Mouse (Mus musculus) kidney, postnatal 4 days (tissue): Measurements from ENCODE around the gene Klf7.

Source experiments
- DNase-seq, 2 experiments: peaks; one replicate each; pipeline ENCODE4 v3.0.0; 2021; ENCODE audit warnings: mixed read lengths in 2 of 2

The Klf7 gene

DNA sequence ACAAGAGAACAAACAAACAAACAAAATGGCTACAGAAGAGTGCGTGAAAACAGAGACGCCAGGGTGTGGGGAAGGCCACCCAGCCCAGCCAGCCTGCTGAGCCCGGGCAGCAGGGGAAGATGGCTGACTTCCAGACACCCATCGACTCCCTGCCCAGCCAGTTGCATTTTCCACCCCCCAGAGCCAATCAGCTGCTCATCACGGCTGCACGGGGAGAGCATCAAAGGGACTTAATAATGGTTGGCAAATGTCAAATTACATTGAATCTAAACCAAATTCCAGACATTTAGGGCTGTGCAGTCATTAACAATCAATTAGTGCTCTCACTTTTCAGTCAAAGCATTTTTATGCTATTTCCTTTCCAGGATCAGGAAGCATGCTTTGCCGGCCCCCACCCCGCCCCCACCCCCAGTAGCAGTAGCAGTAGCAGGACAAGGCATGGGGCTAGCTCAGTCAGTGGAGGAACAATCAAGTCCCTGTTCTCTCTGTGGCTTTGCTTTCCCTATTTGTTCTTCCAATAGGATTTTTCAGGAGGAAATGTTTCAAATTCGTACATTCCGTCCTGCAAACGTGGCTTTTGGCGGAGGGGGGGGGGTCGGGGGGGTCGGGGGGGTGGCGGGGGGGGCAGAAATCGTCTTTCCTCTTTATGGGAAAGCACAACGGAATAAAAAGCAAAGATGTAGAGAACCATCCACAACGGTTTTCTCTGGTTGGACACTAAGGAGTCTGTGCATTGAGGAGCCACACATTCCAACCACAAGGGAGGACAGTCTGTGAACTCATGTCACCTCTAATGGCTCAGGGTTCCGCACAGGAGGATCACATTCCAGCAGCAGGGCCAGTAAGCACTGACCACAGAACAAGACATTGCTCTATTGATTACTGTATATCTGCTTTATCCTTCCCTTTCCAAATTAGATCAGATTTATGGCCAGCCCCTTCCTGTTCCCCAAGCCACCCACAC, 101.1 kb downstream of the Klf7 start:
- DNase-seq: peak in 1 of 2 experiments; percentile 50

DNA sequence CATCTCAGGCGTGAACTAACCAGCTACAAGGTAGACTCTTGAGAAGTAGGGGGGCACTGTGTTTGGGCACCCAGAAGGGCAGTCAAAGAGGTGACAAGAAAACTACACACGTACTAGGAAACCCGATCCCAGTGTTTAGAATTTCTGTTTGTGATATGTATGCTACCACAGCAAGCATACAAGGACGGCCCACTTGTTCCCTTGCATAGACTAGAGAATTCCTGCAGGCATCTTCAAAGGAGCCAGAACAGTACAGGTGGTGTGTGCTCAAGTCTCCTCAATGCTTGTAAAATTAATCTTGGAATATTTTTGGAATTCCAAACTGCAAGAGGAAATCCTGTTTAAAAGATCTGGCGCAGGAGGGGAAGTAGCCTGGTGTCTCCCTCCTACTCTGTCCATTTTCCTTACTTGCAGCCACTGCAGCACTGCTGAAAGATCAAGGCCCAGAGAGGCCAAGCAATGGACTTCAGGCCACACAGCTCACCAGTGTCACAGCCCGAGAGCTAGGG, 102.9 kb downstream of the Klf7 start:
- DNase-seq: no peak

DNA sequence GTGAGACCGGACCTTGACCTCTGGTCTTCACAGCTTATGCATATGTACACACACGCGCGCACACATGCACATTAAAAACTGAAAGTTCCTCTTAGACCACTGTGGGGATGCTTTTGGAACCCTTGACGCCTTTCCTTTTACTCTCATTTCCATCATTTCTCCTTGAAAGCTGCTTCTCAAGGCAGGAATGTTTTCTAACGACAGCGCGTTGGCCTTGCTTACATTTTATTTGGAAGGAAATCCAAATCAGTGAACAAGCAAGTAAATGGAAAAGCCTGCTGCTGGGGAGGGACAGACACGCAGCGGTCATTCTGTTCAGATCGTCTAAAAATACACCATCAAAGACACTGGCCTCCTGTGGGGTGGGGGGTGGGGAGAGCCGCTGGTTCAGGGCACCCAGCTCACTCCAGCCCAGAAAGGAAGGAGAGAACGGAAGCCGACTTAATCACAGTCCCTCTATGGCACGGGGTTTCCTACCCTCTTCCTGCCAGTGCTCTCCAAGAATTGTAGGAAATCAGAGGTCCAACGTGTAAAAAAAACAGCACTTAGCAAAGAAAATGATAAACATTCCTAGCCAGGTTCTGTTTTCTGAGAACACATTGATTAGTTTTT, 103.5 kb downstream of the Klf7 start:
- peak in 1 of 2 experiments; percentile 33 for DNase-seq

DNA sequence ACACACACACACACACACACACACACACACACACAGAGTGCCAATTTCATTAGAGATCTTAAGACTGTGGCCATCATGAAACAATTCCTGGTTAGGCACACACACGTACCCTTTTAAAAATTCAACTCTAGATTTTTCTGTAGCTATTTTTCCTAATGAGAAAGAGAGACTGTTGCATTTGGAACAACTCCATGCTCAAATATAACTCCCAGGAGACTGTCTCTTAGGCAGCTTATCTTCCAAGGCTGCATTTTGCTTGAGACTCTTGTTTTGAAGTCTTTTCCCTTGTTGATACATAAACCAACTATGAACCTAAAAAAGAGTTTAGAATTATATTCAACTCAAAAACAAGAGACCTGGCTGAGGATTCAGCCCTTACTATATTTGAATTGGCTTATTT, 108.0 kb downstream of the Klf7 start:
- DNase-seq: no peak

DNA sequence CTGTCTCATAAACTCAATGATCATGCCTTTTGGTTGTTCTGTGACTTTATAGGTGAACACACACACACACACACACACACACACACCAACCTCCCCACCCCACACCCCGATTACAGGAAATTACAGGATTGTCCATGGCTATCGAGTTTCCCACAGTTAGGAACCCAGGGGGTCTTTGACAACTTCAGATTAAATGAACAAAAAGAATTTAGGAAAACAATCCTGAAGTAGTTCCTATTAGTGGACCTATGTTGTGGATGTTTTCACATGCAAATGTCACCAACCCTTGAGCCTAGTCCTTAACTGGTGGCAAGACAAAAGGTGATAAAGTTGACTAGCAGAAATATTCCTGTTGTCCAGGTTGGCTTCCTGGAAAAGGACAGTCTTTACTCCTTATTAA, 113.1 kb downstream of the Klf7 start:
- DNase-seq: no peak

DNA sequence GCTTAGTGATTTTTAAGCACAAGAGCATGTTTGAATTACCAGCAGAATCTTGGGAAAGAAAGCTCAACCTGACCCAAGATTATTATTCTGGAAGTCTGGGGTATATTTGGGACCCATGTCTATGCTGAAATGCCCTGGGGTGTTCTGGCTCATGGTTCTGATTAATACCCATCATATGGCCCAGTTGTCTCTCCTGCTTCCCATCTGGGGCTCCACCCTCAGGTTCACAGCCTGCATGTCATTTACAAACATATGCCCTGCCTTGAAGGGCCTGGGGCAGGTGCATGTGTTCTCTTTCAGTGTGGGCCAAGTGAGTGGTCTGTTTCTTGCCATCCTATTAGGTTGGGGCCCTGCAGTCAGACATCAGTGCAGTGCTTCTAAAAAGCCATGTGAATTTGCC, 114.1 kb downstream of the Klf7 start:
- no peak for DNase-seq

DNA sequence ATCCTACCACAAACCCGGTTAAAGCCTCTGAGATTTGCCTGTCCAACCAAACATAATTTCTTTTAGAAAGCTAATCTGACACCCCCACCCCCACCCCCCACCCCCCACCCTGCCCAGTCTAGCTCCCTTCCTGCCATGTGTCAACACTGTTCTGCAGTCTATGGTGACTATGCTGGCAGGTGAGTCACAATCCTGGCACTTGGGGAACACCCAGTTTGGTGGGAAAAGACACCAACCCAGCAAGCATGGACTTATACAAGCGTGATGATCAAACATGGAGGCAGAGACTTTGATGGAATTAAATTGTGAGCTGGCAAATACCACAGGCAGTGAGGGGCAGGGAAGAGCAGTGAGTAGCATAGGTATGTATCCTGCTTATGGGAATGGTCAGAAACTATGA, 116.9 kb downstream of the Klf7 start:
- DNase-seq: no peak

DNA sequence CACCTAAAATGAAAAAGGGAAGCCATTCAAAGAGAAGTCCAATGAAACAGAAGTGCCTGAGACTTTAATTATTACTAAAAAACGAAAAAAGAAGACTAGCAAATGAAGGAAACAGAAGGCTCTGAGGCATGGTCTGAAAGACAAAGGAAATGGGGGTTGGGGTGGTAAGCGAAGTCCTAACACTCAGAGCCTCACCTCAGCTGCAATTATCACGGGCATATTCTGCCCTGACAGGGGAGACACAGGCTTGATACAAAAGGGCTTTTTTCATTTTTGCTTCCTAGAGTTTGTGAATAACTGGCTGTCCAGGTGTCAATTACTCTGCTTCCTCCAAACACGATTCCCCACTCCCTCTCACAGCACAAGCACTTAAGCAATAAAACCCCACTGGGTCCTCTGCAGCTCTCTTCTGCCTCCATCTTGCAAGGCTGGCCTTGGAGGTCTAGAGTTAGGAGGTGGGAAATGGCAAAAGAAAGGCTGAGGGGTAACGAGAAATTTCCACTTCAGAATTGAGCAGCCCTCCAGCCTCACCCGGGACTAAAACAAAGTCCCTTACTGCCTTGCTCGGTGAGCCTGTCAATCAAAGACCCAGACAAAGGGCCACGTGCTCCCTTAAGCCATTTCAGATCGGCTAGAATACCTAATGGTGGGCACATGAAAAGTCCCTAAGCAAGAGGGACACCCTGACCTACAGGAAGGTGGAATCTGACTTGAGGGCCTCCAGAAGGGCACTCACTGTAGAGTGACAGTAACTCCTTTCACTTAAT, 118.4 kb downstream of the Klf7 start:
- DNase-seq: no peak

DNA sequence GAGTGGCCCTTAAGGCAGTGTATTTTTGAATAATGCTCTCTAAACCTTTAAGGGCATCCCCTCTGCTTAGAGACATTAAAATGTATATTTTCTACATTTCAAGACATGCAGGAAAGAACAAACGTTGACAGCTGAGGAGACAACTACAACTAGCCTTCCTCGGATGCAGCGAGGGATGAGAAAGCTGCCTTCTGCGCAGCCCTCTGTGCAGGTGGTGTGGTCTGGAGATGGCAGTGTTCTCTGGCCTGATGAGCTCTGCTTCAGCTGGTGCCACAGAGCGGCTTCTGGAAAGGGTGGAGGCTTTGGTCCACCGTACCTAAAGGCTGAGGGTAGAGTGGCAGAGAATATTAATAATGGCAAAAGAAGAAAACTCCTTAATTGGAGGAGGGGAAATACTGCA, 120.0 kb downstream of the Klf7 start:
- no peak for DNase-seq

DNA sequence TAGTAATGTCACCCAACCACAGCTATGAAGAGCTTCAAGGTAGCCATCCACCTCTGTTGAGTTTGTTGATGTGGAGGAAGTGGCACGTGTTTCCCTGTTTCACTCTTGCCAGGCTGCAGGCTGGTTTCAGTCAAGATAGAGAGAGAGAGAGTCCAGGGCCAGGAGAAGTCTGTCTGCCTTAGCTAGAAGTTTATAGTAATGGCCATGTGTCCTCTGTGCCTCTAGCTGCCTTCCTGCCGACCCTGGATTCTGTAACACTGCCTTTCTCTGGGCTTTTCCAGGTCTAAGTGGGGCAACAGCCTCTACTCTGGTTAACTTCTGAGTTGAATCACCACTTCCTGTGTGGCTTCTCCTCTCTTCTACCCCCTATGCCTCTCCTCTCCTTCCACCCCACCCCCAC, 121.5 kb downstream of the Klf7 start:
- DNase-seq: no peak

DNA sequence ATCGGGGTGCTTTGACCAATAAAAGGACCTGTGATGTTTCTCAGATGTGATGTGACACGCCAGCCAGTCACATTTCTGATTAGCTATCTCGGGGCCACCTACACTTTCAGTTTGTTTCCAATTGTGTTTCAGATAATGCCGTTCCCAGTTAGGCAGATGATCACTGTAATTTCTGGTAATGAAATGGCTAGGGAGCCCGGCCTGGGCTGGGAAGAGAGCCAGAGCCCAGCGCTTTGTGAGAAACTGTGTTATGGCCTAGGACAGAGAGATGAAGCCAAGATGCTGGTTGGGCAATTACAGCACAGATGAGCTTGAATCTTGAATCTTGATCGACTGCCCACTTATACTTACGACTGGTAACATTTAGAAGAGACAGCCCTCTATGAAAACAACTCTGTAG, 122.6 kb downstream of the Klf7 start:
- DNase-seq: no peak

DNA sequence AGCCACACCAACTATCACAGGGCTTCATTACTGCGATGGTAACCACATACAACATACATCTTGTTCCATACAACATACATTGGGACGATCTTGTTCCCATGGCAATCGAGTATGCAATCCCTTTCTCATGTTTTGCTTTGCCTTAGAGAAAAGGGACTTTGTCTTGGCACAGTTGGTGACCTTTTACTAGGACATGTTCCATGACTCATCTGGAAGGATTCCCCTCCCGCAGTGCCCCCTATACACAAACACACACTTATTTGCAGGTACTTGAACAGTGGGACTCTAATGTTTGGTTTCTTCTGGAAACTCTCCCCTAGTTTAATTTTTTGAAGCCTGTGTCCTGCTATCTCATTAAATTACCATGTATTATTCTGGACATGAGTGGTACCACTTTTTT, 123.2 kb downstream of the Klf7 start:
- no peak for DNase-seq

DNA sequence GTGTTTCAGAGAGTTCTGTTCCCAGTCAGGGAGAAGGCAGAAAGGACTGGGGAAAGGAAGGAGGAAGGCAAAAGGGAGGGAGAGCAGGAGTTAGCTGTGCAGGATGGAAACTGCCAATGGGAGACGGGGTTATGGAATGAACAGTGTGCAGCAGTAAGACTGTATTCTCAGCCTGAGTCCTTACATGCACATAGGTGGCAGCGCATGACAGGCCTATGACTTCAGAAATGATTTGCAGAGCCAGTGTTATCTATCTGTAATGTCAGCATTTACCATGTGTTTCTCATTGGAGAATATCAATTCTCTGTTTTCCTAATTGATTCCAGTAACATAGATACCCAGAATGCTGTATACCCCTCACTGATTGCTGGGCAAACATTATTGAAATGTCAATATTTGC, 123.9 kb downstream of the Klf7 start:
- DNase-seq: no peak

DNA sequence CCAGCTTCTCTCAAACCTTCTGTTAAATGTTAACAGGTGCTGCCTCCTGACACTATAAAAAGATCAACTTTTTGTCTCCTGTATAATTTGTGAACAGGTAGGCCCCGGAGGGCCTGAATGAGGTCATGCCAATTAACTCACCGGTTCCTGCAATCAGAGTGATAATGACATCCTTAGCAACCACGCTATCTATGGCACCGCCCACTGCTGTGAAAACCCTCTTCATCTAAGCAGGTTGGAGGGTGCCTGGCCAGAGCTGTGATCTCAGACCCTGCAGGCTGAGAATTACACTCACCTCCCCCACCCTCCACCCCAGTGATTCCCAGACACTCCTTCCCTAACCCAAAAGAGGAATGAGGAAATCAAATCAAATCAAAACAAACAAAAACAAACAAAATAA, 126.3 kb downstream of the Klf7 start:
- peak in 1 of 2 experiments; percentile 12 for DNase-seq

DNA sequence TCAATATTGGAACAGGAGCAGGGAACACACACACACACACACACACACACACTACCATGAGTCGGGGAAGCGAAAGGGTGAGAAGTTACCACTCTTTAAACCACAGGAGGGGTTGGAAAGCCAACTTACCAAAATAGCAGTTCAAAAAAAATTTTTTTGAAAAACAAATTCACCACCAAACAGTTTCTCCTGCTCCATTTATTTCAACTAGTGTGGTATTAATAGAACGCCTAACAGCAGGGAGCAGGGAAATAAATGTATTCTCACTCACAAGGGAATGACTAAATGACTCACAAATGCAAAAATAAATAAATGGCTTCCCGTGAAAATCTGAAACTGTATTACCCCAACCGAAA, 127.0 kb downstream of the Klf7 start:
- no peak for DNase-seq

DNA sequence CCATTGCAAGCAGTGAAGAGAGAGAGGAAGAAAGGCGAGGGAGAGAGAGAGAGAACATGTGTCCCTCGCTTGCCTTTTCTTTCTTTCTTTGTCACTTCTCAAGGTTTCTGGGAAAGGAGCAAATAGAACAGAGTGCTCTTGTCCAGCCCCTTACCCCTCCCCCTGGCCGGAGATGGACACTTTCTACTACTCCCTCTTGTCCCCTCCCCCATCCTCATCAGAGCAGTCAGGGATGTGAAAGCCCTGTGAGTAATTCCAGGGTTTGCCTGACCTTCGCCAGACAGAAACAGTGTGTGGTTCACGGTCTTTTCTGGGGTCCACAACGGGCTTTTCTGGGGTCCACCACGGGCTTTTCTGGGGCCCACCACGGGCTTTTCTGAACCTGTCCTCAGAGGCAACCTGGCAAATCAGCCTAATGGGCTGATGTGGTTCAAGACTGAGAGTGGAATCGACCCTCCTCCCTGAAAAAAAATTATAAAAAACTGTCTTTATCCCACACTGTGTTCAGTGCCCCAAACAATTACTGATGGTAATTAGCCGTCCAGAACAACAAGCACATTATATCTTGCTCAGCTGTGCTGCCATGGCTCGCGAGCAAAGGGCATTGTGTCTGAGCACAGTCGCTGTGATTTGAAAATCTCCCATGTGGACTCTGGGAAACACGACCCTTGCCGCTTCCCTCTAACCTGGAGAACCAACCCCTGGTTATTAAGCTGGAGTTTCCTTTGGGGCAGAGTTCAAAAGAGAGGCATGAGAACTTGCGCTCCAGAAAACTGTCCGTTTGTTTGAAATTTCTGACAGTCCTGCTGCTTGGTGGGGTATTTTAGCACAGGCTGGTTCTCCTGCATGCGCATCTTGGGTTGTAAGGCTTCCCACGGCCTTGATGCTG, 127.6 kb downstream of the Klf7 start:
- DNase-seq: peak; percentile 63 to 78

DNA sequence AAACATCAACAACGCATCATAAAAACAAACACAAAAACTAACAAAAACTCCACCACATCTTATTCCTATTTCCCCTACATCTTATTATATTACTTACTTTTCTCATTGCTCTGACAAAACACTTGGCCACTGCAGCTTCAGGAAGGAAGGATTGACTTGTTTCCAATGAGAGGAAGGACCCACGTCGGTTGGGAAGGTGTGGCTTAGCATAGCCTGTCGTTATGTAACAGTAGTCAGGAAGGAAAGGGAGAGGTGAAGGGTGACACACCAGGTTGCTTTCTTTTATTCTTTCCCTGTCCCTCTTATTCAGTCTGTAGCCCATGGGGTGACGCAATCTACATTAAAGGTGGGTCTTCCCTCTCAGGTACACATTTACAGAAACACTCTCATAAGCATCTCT, 129.6 kb downstream of the Klf7 start:
- DNase-seq: no peak

DNA sequence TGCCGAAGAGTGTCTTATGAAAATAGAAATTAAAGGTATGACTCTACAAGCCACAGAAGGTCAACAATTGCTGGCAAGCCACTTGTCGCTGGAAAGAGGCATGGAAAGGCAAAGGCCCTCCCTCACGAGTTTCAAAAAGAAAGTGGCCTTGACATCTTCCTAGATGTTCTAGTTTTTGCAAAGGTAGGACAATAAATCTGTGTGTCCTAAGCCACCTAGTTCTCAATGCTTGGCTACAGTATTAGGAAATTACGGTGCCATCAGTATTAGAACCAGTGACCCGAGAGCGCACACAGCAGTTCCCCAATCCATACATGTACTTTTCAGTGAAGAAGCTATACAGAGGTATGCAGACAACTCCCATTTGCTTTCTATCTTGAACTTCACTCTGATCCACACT, 131.7 kb downstream of the Klf7 start:
- DNase-seq: no peak

DNA sequence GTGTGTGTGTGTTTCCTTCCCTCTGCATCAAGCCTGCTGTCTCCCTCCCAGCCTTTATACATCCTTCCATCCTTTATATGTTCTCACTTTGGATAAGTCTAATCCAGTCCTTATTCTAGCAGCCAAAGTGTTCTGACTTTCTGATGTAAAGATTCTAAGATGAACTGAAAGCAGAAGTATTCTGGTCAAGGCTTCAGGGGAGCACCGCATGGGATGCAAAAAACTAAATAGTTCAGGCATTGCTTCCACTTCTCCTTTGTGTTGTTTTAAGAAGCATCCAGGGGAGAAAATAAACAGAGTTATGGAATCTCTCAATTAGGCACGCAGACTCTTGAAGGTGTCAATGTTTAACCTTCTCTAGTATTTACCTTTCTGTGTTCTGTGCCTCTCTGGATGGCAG, 141.3 kb downstream of the Klf7 start:
- no peak for DNase-seq
